Mouse (Mus musculus): ENCODE results near the gene Ift52.

- no peak for TF ChIP-seq POLR2A (IDR thresholded peaks at IDR 0.05; ENCODE audit: insufficient read length, low read depth)
- TF ChIP-seq POLR2AphosphoS2 (IDR thresholded peaks at IDR 0.05; ENCODE audit: insufficient read length, low read depth): no peak
- TF ChIP-seq MAX (IDR thresholded peaks at IDR 0.05; ENCODE audit: low read depth): no peak
- TF ChIP-seq MYOG (IDR thresholded peaks at IDR 0.05; ENCODE audit: control insufficient read depth in 1 of 3, insufficient read depth in 1 of 3, insufficient read length in 2 of 3, low read depth in 2 of 3): no peak
- no peak for TF ChIP-seq REST (IDR thresholded peaks at IDR 0.05; ENCODE audit: insufficient read depth, insufficient read length)
- TF ChIP-seq E2F4 (IDR thresholded peaks at IDR 0.05; ENCODE audit: insufficient read depth): no peak
- TF ChIP-seq USF1 (IDR thresholded peaks at IDR 0.05; ENCODE audit: low read depth): no peak
Measured at GRCm38 (mm10) chr2:163071590-163071989, 54.4 kb downstream of the Ift52 start.
